Mouse (Mus musculus): Measurements from ENCODE around the gene Slc10a1.

- TF ChIP-seq CTCF (IDR thresholded peaks at IDR 0.05; ENCODE audit: low read depth, low read length) (no peak), POLR2A (IDR thresholded peaks at IDR 0.05; ENCODE audit: extremely low read depth, insufficient read depth, low read length) (no peak)
These were observed 24.3 kb downstream of the Slc10a1 start for GRCm38 (mm10) chr12:80944204-80944603.

Data from liver, adult 2 months (tissue).